Mouse (Mus musculus) Muller cell, postnatal 12 days (primary cell): Measurements from ENCODE around the gene Aym1.
"Not testable (repeated sequence)": the region's sequence is repeated elsewhere in the genome, so short reads cannot be mapped to it uniquely, and the experiment has no call there.

Source experiments
- DNase-seq: peaks from one replicate; pipeline ENCODE4 v3.0.0-alpha.2; 2015; ENCODE audit errors: inconsistent ontology term

Aym1 gene

DNA sequence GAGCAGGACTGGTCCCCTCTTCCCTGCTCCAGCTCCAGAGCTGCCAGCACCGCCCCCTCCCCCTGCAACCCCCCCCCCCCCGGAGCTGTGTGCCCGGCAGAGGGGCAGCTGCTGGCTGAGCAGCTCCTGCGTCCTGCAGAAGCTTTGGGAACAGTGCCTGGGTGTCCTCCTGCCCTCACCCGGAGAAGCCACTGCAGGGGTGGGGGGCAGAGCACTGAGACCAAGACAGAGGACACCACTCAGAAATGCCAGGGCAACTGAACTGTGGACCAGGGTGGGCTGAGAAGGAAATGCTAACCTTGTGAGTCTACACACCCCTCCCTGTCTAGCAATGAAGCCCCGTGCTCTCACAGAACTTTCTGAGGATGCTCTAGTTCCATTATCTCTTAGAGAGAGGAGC, at the start of gene Aym1:
Gene Aym1, plus strand, starts transcription at position 109 of the 400 bp plus-strand sequence.
- no peak for DNase-seq

DNA sequence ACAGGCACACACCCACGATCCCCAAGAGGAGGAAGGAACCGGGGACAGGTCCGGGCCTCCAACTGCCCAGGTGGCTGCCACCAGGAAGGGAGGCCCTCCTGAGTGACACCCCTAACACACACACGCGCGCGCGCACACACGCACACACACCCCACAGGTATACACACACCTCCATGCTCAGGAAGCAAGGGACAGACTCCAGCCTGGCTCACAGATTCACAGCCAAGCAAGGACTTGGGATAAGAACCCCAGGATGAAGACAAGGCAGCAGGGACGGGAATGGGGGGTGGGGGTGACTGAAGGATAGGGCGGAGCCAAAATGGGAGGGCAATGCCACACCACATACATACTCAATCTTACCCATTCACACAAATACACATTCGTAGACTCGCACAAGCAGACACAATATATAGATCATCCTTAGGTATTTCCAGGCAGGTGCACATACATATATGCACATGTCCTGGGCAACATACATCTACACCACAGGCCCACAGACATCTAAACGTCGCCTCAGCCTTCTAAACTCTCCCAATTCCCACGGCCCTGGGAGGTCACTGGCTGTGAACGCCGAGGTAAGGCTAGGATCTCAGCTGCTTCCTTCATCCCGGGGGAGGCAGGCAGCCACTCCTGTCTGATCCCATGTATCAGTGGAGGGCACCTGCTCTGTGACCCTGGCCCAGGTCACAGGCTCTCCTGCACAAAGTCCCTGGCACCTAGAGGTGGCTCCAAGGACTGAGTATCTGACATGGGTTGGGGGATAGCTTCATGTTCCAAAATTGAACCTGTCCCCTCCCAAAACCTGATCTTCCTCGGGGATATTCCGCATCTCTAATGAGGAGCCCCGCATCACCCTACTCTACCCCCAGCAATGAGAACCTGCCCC, 47.4 kb upstream of the Aym1 start:
- no peak for DNase-seq

GRCm38 (mm10) chr5:113310377-113311003, 46.6 kb upstream of the Aym1 start, which contains the start of gene Sgsm1:
Gene Sgsm1 (minus strand): TSS chr5:113310786.
- peak; percentile 89 for DNase-seq

- peak; percentile 74 for DNase-seq
Measured at GRCm38 (mm10) chr5:113313998-113314397, 43.1 kb upstream of the Aym1 start.

- peak; percentile 47 for DNase-seq
Measured at GRCm38 (mm10) chr5:113323784-113324638, 33.1 kb upstream of the Aym1 start.

DNA sequence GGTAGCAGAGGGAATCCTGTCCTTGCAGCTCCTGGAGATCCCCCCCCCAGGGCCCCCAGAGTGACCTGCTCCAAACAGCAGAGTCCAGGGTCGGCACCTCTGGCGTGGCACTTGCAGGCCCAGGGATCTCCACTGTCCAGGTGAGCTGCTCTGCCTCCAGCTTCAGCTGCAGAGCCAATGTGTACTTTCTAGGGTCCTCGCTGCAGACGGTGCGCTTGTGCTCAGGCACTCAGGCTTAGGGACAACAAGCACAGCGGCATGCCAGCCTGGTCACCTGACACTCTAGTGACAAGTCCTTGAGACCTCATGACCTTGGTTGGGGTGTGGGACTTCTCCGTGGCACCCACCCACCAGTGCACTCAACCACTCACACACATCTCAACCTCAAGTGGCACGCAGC, 27.6 kb upstream of the Aym1 start:
- no peak for DNase-seq

DNA sequence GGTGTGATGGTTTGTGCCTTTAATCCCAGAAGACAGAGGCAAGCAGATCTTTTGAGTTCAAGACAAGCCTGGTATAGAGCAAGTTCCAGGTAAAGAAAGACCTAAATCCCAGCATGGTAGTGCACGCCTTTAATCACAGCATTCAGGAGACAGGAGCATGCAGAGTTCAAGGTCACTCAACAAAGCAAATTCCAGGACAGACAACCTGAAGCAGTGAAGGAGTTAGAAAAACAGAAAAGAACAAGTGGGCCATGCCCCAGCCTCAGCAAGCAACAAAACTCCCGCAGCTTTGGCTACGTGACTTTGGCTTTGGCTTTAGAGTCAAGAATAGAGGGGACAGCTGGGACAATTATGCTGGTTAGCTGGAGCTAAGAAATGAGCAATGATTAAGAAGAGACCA, 26.9 kb upstream of the Aym1 start:
- DNase-seq, result no peak

GRCm38 (mm10) chr5:113332239-113332638, 24.9 kb upstream of the Aym1 start:
- no peak for DNase-seq

DNA sequence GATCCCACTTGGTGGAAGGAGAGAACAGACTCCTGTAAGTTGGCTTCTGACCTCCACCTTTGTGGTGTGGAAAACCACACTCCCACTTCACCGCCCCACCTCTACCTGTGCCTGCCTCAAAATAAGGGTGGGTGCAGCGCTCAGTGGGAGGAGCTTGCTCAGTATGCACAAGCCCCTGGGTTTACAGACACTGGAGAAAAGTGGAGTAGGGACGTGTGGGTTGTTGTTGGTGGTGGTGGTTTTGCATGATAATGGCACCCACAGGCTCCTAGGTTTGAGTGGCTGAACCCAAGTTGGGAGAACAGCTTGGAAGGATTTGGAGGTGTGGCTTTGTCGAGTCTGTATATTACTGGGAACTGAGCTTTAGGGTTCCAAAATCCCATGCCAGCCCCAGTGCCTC, 24.2 kb upstream of the Aym1 start:
- DNase-seq, result no peak

GRCm38 (mm10) chr5:113334621-113335530, 22.2 kb upstream of the Aym1 start:
- DNase-seq, result no peak

- DNase-seq, result no peak
Measured at GRCm38 (mm10) chr5:113335732-113336131, 21.4 kb upstream of the Aym1 start.

DNA sequence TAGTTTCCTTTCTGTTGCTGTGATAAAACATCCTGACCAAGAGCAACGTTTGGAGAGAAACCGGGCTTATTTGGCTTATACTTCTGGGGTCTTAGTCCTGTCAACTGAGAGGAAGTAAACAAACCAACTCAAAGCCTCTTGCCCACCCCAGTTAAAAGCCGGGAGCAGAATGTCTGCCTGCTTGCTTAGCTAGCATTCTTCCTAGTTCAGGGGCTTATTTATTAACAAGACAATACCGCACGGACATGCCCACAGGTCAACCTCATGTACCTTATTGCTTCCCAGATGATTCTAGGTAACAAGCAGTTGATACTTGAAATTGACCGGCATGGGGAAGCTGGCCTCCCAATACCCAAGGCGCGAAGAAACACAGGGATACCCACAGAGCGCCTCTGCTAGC, 20.8 kb upstream of the Aym1 start:
- no peak for DNase-seq

- peak; percentile 22 for DNase-seq
Measured at GRCm38 (mm10) chr5:113344635-113345386, 12.3 kb upstream of the Aym1 start.

DNA sequence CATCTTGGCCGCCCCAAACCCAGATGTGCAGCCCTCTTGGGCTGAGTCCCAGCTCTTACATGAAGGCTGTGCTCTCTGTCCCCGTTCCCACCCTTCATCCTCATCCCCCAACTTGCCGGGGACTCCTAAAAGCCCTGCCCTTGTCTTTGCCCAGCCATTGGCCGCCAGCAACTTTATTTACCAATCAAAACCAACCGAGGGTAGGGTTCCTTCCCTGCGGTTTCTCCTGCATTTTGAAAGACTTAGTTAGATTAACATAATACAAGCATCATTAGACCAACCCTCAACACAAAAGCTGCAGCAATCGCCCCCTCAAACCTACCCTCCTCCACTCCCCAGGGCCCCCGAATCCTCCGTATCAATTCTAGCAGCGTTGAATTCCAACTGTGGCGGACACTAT, 11.3 kb upstream of the Aym1 start:
- no peak for DNase-seq

DNA sequence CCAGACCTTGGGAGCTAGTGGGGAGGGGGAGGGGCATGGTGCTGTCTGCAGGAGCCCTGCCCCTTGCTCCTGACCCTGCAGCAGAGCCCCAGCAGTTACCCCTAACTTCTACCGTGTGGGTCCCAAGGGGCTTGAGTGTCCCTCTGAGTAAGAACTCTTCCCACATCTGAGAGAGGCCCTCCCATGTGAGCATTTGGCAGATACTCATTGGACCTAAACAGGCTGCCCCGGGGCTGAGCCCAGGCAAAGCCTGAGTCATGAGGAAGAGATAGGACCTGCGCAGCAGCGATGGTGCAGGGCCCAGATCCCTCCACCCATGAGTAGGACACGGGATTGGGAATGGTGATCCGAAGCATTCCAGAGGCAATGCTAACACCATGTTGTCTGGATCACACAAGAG, 10.4 kb upstream of the Aym1 start:
- DNase-seq, result not testable (repeated sequence)

GRCm38 (mm10) chr5:113347593-113347992, 9.5 kb upstream of the Aym1 start:
- no peak for DNase-seq

DNA sequence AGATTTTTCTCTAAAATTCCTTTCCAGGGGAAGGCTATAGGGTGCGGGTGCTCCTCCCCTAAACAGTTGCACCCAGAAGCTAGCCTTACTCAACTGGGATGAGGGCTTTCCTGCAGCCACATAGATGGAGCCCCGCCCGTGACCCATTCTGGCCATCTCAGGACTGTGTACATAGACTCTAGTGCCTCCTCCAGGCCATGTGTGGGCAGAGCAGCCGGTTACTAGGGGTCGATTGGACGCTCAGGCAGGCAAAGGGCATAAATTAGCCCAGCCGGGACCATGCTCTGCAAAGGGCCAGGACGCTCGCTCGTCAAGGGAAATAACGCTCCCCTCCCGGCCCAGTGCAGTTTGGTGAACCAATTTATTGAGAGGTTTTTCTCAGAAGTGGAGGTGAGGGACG, 8.5 kb upstream of the Aym1 start:
- DNase-seq, result no peak

DNA sequence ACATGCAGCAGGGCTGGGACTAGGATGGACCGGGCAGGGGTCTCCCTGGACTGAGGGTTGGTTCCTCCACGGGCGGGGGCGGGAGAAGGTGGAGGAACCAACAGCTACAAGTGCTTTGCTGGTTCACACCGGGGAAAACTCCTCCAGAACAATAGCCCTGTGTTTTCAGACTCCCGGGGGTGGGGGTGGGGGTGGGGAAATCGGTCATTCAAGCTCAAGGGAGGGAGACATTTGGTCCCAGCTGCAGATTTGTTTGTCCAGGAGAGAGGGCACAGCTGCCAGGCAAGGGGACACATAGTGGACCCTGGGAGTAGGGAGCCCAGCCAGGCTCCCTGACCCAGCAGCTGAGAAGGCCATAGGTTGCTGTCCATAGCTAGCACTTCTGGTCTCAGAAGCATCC, 7.9 kb upstream of the Aym1 start:
- DNase-seq, result no peak

- DNase-seq, result no peak
Measured at GRCm38 (mm10) chr5:113349810-113350209, 7.3 kb upstream of the Aym1 start.

DNA sequence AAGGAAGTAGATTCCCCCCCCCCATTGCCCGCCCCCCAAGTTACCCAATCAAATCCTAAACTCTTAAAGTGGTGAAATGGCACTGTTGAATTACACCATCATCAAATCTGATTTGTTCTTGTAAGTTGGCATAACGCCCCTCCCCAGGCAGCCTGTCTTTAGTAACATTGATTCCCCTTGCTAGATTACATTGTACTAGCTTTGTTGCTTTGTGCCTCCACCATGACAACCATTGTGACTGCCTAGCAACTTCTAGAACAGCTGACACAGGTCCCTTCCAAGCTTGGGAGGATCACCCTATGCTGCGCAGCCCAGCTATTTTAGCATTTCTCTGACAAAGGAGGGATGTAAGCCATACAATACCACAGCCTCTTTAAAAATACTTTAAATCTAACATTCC, 5.3 kb upstream of the Aym1 start:
- no peak for DNase-seq
